Mouse (Mus musculus) embryonic fibroblast, embryonic 13.5 days (primary cell): Measurements from ENCODE around the gene BC067074. TPM values are rescaled to one million over a fixed set of nuclear protein-coding genes. Genes with fewer than 3 reads are reported as not detected.
A peak's percentile ranks its signal among the peaks of the same experiment; 100 is the strongest.
"Not testable (repeated sequence)": the region's sequence is repeated elsewhere in the genome, so short reads cannot be mapped to it uniquely, and the experiment has no call there.

Experiments used
- H3K27ac ChIP-seq: 2 replicates; pipeline ENCODE4 v1.5.1; 2012; ENCODE audit warnings: low read length, control low read depth, inconsistent platforms; ENCODE audit not compliant: insufficient read depth
- H3K4me1 ChIP-seq: 2 replicates; pipeline ENCODE4 v1.6.1; 2011; ENCODE audit warnings: low read length; ENCODE audit not compliant: control insufficient read depth, insufficient read depth
- H3K4me3 ChIP-seq: 2 replicates; pipeline ENCODE4 v1.5.1; 2011; ENCODE audit warnings: mild to moderate bottlenecking, control low read depth, low read length; ENCODE audit not compliant: insufficient read depth
- CTCF ChIP-seq: IDR thresholded peaks from 2 replicates; pipeline ENCODE4 v1.5.1; 2011; ENCODE audit warnings: mild to moderate bottlenecking, control low read depth, low read length, moderate library complexity, borderline replicate concordance; ENCODE audit not compliant: insufficient read depth
- POLR2A ChIP-seq: IDR thresholded peaks from 2 replicates; pipeline ENCODE4 v1.6.1; 2011; ENCODE audit warnings: low read depth, mild to moderate bottlenecking, control low read depth, low read length, moderate library complexity
- polyA plus RNA-seq: library from polyadenylated mRNA; stranded (reverse); fragments of >200 nt; gene quantifications from 2 replicates; pipeline ENCODE4 v1.2.4, GENCODE M21; 2011; ENCODE audit warnings: low read depth; ENCODE audit not compliant: missing spikeins, insufficient read length

BC067074 gene
- 5.4 and 8.4 TPM in 2 replicates for polyA plus RNA-seq

GRCm38 (mm10) chr13:113292975-113293706 lies at the start of gene BC067074:
Gene BC067074, plus strand, starts transcription at chr13:113293159.
- TF ChIP-seq POLR2A = 0 out of 2 replicates have a peak, but pooled peaks have one; percentile 29
- TF ChIP-seq CTCF = no peak
- Histone ChIP-seq H3K27ac (no peak within 1 kb of the TSS), H3K4me1 (no peaks in the 10 kb centered on the region), H3K4me3 (peak within 1 kb of the TSS; percentile 41)

- H3K4me3 ChIP-seq = no peak overlapping the region
- no peak overlapping the region for H3K27ac ChIP-seq
- TF ChIP-seq CTCF = no peak
- no peak for TF ChIP-seq POLR2A
- no peaks in the 10 kb centered on the region for H3K4me1 ChIP-seq
Observed at GRCm38 (mm10) chr13:113245025-113245424, 47.9 kb upstream of the BC067074 start.

- H3K4me1 ChIP-seq, H3K4me3 ChIP-seq, H3K27ac ChIP-seq: not testable (repeated sequence)
Observed at GRCm38 (mm10) chr13:113252580-113252979, 40.4 kb upstream of the BC067074 start.

- no peak for TF ChIP-seq POLR2A
- TF ChIP-seq CTCF = no peak
- H3K4me1 ChIP-seq = no peaks in the 10 kb centered on the region; the same call in 1 of the 2 replicates
Observed at GRCm38 (mm10) chr13:113256766-113257165, 36.2 kb upstream of the BC067074 start.

GRCm38 (mm10) chr13:113257190-113257589 lies 35.8 kb upstream of the BC067074 start:
- Histone ChIP-seq H3K4me3 (no peak overlapping the region), H3K27ac (no peak overlapping the region), H3K4me1 (no peaks in the 10 kb centered on the region; the same call in 1 of the 2 replicates)
- TF ChIP-seq CTCF (peak; percentile 42; the same call in 1 of the 2 replicates), POLR2A (no peak)

More at GRCm38 (mm10) chr13:113256766-113257165, 36.2 kb upstream of the BC067074 start:
- H3K4me3 ChIP-seq = no peak overlapping the region
- no peak overlapping the region for H3K27ac ChIP-seq

GRCm38 (mm10) chr13:113259237-113259636 lies 33.7 kb upstream of the BC067074 start:
- no peak for TF ChIP-seq POLR2A
- TF ChIP-seq CTCF = no peak
- Histone ChIP-seq H3K27ac (peak overlapping the region; percentile 77), H3K4me1 (peaks cover 5% of the 10 kb centered on the region), H3K4me3 (no peak overlapping the region)

- no peak for TF ChIP-seq POLR2A
- TF ChIP-seq CTCF = no peak
- Histone ChIP-seq H3K4me1 (peaks cover 5% of the 10 kb centered on the region), H3K27ac (no peak overlapping the region), H3K4me3 (no peak overlapping the region)
Observed at GRCm38 (mm10) chr13:113262822-113263221, 30.1 kb upstream of the BC067074 start.

GRCm38 (mm10) chr13:113265257-113265656 lies 27.7 kb upstream of the BC067074 start:
- Histone ChIP-seq H3K27ac (no peak overlapping the region), H3K4me1 (peaks cover 7% of the 10 kb centered on the region), H3K4me3 (no peak overlapping the region)
- TF ChIP-seq POLR2A = no peak
- TF ChIP-seq CTCF = no peak

- Histone ChIP-seq H3K27ac (no peak overlapping the region), H3K4me1 (peaks cover 12% of the 10 kb centered on the region), H3K4me3 (no peak overlapping the region)
- TF ChIP-seq POLR2A = no peak
- no peak for TF ChIP-seq CTCF
Observed at GRCm38 (mm10) chr13:113266495-113266951, 26.4 kb upstream of the BC067074 start.

GRCm38 (mm10) chr13:113267204-113267603 lies 25.8 kb upstream of the BC067074 start:
- Histone ChIP-seq H3K4me1 (peaks cover 12% of the 10 kb centered on the region), H3K4me3 (no peak overlapping the region), H3K27ac (no peak overlapping the region)
- TF ChIP-seq POLR2A = no peak
- TF ChIP-seq CTCF = no peak
